Mouse (Mus musculus): ENCODE results near the gene Prkar2b. TPM values are rescaled to one million over a fixed set of nuclear protein-coding genes. Genes with fewer than 3 reads are reported as not detected.

Prkar2b gene
- polyA plus RNA-seq, 1 experiment: 16.2 TPM

DNA sequence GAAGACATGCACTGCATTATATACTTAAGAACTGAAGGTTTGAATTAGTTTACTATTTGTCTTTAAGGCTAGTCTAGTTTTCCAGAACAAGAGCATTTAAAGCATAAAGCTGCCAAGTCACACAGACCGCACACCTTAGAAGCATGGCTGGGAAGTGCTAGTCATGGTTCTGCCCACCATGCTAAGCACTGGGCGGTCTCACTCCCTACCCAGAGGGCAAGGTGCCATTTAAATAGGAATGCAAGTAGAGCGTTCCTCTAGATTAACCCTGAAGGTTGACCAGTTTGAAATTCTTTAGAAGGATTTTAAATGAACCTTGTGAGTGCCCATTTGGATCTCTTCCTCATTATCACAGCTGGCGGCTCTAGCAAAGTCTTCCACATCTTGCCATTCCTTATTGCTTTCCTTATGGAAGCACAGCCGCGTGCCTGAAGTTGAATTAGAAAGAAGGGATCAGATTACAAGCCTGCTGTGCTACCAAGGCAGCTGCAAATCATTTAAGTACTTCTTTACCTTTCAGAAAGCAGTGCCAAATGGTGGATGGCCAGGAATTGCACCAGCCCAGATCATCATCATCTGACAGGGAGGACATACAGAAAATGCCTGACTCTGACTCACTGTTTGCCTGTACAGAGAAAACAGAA, 124.3 kb downstream of the Prkar2b start:
- H3K4me2 ChIP-seq (ENCODE audit: low read depth): no peak overlapping the region
- TF ChIP-seq POLR2A (IDR thresholded peaks at IDR 0.05; ENCODE audit: insufficient read length, low read depth) (no peak), USF1 (IDR thresholded peaks at IDR 0.05; ENCODE audit: low read depth) (no peak), TCF12 (IDR thresholded peaks at IDR 0.05; ENCODE audit: insufficient read depth, poor library complexity, severe bottlenecking) (no peak), POLR2AphosphoS2 (IDR thresholded peaks at IDR 0.05; ENCODE audit: insufficient read length, low read depth) (no peak), TCF3 (IDR thresholded peaks at IDR 0.05; ENCODE audit: insufficient read length, low read depth) (no peak), CEBPB (IDR thresholded peaks at IDR 0.05; ENCODE audit: insufficient read depth, poor library complexity, severe bottlenecking) (0 out of 2 replicates have a peak, but pooled peaks have one; percentile 28)
- H3ac ChIP-seq (ENCODE audit: control insufficient read depth, insufficient read length): no peak overlapping the region
- H3K36me3 ChIP-seq (ENCODE audit: control insufficient read depth, insufficient read depth): peaks cover 82% of the 10 kb centered on the region
- H3K27me3 ChIP-seq (ENCODE audit: control insufficient read depth, insufficient read depth, insufficient read length): no peaks in the 10 kb centered on the region
- no peaks in the 10 kb centered on the region for H3K79me2 ChIP-seq (ENCODE audit: control insufficient read depth, insufficient read depth)
- no peak overlapping the region for H3K4me3 ChIP-seq

DNA sequence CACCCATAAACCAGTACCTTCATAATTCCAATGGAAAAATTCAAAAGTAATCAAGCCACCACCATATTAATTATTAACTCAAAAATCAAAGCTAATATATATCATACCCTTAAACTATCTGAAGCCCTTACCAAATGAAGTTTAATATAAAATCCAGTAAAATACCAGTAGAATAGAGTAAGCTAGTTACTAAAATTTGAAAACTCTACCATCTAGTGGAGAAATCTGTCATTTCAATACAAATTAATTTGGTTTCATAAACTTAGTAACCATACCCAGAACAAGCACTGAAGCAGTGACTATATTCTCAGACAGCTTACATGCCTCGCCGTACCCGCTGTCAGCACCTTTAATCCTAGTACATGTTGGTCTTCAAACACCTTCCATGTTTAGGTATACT, 129.3 kb downstream of the Prkar2b start:
- Histone ChIP-seq H3ac (ENCODE audit: control insufficient read depth, insufficient read length) (no peak overlapping the region), H3K4me3 (no peak overlapping the region), H3K36me3 (ENCODE audit: control insufficient read depth, insufficient read depth) (peaks cover 89% of the 10 kb centered on the region), H3K79me2 (ENCODE audit: control insufficient read depth, insufficient read depth) (no peaks in the 10 kb centered on the region), H3K27me3 (ENCODE audit: control insufficient read depth, insufficient read depth, insufficient read length) (no peaks in the 10 kb centered on the region), H3K4me2 (ENCODE audit: low read depth) (no peak overlapping the region)
- TF ChIP-seq SRF (IDR thresholded peaks at IDR 0.05; ENCODE audit: control insufficient read depth, insufficient read length, low read depth) (no peak), REST (IDR thresholded peaks at IDR 0.05; ENCODE audit: insufficient read depth, insufficient read length) (no peak), USF1 (IDR thresholded peaks at IDR 0.05; ENCODE audit: low read depth) (no peak), POLR2A (IDR thresholded peaks at IDR 0.05; ENCODE audit: insufficient read length, low read depth) (no peak), MAX (IDR thresholded peaks at IDR 0.05; ENCODE audit: low read depth) (no peak), MYOG (IDR thresholded peaks at IDR 0.05; ENCODE audit: control insufficient read depth in 1 of 3, insufficient read depth in 1 of 3, insufficient read length in 2 of 3, low read depth in 2 of 3) (no peak), CEBPB (IDR thresholded peaks at IDR 0.05; ENCODE audit: insufficient read depth, poor library complexity, severe bottlenecking) (no peak), MYOD1 (IDR thresholded peaks at IDR 0.05; ENCODE audit: control insufficient read depth in 1 of 3, insufficient read length in 2 of 3, low read depth in 2 of 3) (no peak), POLR2AphosphoS2 (IDR thresholded peaks at IDR 0.05; ENCODE audit: insufficient read length, low read depth) (no peak), TCF3 (IDR thresholded peaks at IDR 0.05; ENCODE audit: insufficient read length, low read depth) (no peak), E2F4 (IDR thresholded peaks at IDR 0.05; ENCODE audit: insufficient read depth) (no peak), TCF12 (IDR thresholded peaks at IDR 0.05; ENCODE audit: insufficient read depth, poor library complexity, severe bottlenecking) (no peak)

DNA sequence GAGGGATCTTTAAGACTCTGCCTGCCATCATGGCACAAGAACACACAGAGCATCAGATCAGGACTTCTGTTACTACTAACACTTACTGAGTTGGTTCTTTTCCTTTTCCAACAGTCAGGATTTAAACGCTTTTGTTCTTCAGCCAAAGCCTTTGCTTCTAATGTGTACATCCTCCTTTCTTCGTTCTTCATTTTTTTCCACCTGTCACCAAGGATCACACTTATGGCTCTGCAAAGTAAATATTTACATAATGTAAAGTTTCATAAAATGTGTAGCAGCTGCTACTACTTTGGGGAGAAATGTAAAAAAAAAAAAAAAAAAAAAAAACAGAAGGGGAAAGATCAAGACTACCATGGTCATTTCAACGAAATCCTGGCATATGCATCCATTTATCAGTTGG, 132.6 kb downstream of the Prkar2b start:
- Histone ChIP-seq H3K27me3 (ENCODE audit: control insufficient read depth, insufficient read depth, insufficient read length) (no peaks in the 10 kb centered on the region), H3ac (ENCODE audit: control insufficient read depth, insufficient read length) (no peak overlapping the region), H3K4me3 (no peak overlapping the region), H3K36me3 (ENCODE audit: control insufficient read depth, insufficient read depth) (peaks cover 84% of the 10 kb centered on the region), H3K4me2 (ENCODE audit: low read depth) (no peak overlapping the region), H3K79me2 (ENCODE audit: control insufficient read depth, insufficient read depth) (no peaks in the 10 kb centered on the region)
- TF ChIP-seq SRF (IDR thresholded peaks at IDR 0.05; ENCODE audit: control insufficient read depth, insufficient read length, low read depth): no peak
- TF ChIP-seq POLR2AphosphoS2 (IDR thresholded peaks at IDR 0.05; ENCODE audit: insufficient read length, low read depth): no peak
- no peak for TF ChIP-seq E2F4 (IDR thresholded peaks at IDR 0.05; ENCODE audit: insufficient read depth)
- no peak for TF ChIP-seq REST (IDR thresholded peaks at IDR 0.05; ENCODE audit: insufficient read depth, insufficient read length)
- no peak for TF ChIP-seq POLR2A (IDR thresholded peaks at IDR 0.05; ENCODE audit: insufficient read length, low read depth)
- no peak for TF ChIP-seq MYOD1 (IDR thresholded peaks at IDR 0.05; ENCODE audit: control insufficient read depth in 1 of 3, insufficient read length in 2 of 3, low read depth in 2 of 3)
- TF ChIP-seq USF1 (IDR thresholded peaks at IDR 0.05; ENCODE audit: low read depth): no peak
- TF ChIP-seq MYOG (IDR thresholded peaks at IDR 0.05; ENCODE audit: control insufficient read depth in 1 of 3, insufficient read depth in 1 of 3, insufficient read length in 2 of 3, low read depth in 2 of 3): no peak
- no peak for TF ChIP-seq TCF3 (IDR thresholded peaks at IDR 0.05; ENCODE audit: insufficient read length, low read depth)

DNA sequence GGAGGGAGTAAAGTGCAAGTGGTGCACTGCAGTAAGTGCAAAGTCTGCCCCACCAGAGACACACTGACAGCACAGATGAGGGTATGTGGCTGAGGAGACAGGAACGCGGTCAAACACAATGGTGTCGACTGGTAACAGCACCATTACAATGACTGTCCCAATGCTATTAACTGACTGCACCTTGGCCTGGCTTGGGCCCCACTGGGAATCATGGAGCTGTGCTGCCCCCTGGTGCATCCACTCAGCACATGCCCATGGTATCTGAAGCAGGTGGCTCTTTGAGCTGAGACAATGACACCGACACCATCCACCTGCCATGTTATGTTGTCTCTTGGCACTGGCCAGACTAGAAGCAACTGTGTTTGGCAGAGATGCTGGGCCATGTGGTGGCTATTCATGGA, 134.4 kb downstream of the Prkar2b start:
- Histone ChIP-seq H3K27me3 (ENCODE audit: control insufficient read depth, insufficient read depth, insufficient read length) (no peaks in the 10 kb centered on the region), H3K4me2 (ENCODE audit: low read depth) (no peak overlapping the region), H3K79me2 (ENCODE audit: control insufficient read depth, insufficient read depth) (no peaks in the 10 kb centered on the region), H3K4me3 (no peak overlapping the region), H3ac (ENCODE audit: control insufficient read depth, insufficient read length) (no peak overlapping the region), H3K36me3 (ENCODE audit: control insufficient read depth, insufficient read depth) (peaks cover 71% of the 10 kb centered on the region)
- TF ChIP-seq USF1 (IDR thresholded peaks at IDR 0.05; ENCODE audit: low read depth): no peak
- peak; percentile 59 to 77 (median 64) for TF ChIP-seq MYOG (IDR thresholded peaks at IDR 0.05; ENCODE audit: control insufficient read depth in 1 of 3, insufficient read depth in 1 of 3, insufficient read length in 2 of 3, low read depth in 2 of 3)
- TF ChIP-seq MYOD1 (IDR thresholded peaks at IDR 0.05; ENCODE audit: control insufficient read depth in 1 of 3, insufficient read length in 2 of 3, low read depth in 2 of 3): peak; percentile 21 to 85 (median 84)
- no peak for TF ChIP-seq E2F4 (IDR thresholded peaks at IDR 0.05; ENCODE audit: insufficient read depth)
- no peak for TF ChIP-seq REST (IDR thresholded peaks at IDR 0.05; ENCODE audit: insufficient read depth, insufficient read length)
- no peak for TF ChIP-seq TCF12 (IDR thresholded peaks at IDR 0.05; ENCODE audit: insufficient read depth, poor library complexity, severe bottlenecking)
- no peak for TF ChIP-seq POLR2A (IDR thresholded peaks at IDR 0.05; ENCODE audit: insufficient read length, low read depth)
- no peak for TF ChIP-seq TCF3 (IDR thresholded peaks at IDR 0.05; ENCODE audit: insufficient read length, low read depth)
- no peak for TF ChIP-seq CEBPB (IDR thresholded peaks at IDR 0.05; ENCODE audit: insufficient read depth, poor library complexity, severe bottlenecking)
- TF ChIP-seq POLR2AphosphoS2 (IDR thresholded peaks at IDR 0.05; ENCODE audit: insufficient read length, low read depth): peak; percentile 85
- no peak for TF ChIP-seq SRF (IDR thresholded peaks at IDR 0.05; ENCODE audit: control insufficient read depth, insufficient read length, low read depth)
- no peak for TF ChIP-seq MAX (IDR thresholded peaks at IDR 0.05; ENCODE audit: low read depth)
